Mouse (Mus musculus) layer of hippocampus, adult 11-12 months (tissue): Measurements from ENCODE around the gene Npepl1.
A peak's percentile ranks its signal among the peaks of the same experiment; 100 is the strongest.

Experiments used
- DNase-seq: peaks from one replicate; pipeline ENCODE4 v3.0.0; 2022; ENCODE audit warnings: low spot score

The Npepl1 gene

DNA sequence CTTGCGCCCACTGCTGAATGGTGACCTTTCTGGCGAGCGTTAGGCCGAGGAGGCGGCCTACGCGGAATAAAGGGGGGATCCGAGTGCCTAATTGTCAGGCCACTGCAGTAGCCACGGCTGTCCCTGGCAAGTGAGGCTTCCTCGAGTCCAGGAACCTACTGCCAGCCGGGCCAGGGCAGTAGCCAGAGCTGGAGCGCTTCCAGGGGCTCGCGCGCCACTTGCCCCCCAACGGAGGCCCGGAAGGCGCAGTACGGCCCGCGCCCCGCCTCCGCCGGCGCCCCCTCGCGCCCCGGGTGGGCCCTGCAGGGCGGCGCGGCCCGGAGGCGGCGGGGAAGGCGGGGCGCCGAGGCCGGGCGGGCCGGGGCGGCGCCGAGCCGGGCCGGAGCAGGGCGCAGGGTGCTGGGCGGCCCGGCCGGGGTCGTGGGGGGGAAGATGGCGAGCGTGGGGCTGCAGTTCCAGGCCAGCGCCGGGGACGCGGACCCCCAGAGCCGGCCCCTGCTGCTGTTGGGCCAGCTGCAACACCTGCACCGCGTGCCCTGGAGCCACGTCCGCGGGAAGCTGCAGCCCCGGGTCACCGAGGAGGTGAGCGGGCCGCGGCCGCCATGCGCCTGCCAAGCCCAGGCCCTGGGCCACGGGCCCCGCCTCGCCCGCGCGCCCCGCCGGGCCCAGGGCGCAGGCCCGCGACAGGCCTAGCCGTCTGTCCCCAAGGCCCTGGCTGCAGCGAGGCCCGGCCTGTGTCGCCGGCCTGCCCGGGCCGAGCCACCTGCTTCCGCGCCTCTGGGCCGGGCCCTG lies at the start of gene Npepl1:
Gene Npepl1, plus strand, starts transcription at position 359 of the 792 bp plus-strand sequence.
- DNase-seq: peak; percentile 66

DNA sequence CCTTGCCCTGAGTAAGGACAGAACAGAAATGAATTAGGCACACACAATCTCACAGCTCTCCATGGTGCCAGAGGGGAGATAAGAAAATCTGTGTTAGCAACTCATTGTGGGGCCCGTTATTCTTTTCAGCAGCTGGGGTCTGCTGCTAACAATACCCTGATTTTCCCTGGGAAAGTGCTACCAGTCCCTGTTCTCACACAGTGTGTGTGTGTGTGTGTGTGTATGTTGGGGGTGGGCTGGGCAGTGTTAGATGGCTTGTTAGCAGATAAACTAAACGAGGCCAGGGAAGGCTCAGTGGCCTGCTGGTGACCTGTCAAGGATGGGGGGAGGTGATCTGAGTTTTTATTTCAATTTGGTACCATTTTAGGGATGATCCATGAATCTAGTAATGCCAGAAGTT lies 48.9 kb upstream of the Npepl1 start:
- no peak for DNase-seq

DNA sequence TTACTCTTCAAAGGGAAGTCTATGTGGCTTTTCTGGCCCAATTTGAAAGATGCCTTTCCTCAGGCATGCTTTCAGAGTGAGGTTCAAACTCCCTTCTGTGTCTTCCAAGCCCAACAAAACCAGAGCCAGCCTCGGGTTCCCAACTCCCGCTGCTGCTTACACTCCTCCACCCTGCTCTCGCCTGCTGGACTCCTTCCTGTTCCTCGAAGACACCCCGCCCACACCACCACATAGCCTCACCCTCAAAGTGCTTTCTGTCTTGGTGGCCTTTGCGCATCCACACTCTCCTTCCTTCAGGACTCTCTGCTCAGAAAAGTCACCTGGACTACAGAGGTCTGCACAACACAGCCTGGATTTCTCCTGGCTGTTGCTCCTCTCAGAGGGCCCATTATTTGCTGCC lies 47.1 kb upstream of the Npepl1 start:
- no peak for DNase-seq

DNA sequence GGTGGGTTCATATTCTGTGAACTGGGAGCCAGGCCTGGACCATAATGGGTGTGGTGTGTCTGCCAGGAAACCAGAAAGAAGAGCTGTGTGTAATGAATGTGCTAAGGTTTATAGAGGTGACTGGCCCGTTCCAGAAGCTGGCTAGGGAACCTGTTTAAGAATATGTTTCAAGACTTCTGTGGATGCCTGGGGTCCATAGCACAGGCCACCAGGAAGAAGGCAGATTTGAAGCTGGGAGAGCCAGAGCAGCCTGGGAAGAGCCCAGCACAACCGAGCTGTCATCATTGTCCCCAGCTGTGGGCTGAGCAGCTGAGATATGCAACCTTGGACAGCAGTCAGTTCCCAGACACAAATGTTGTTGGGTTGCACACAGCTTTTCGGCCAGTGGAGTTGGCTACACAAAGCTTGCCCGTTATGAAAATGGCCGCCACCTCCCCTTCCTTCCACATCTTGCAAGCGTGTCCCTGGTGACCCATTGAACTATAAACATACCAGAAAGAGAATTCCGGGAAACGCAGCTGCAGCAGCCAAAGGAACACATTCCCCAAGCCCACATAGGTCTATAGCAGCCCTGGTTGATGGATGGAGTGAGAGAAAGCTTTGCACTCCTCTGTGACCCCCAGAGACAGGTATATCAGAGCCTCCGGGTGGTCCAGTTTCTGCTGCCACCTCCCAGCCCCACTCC lies 46.5 kb upstream of the Npepl1 start:
- DNase-seq: no peak

DNA sequence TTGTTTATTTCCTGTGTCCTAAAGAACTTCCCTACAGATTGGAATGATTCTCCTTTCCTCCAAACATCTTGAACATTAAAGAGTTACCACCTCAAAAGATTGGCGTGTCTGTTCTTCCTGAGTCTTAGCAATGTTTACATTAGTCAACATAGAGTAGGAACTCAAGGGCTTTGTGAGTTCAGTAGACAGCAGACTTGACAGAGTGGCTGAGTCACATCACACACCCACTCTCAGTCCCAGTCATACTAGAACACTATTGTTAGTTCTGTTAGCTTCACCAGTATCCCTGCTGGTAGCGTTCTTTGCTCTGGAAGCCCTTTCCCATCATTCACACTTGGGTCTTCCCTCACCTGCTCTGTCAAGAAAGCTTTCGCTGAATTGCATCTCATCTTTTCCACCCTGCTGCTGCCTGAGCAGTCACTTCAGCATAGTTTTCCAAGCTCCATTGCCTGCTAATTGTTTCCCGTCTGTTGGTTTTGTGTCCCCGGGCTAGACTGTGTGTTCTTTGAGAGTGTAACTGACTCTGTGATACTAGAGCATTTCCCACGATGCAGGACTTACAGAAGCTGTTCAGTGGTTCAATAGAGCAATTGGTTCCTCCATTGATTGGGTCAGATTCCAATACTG lies 42.2 kb upstream of the Npepl1 start:
- no peak for DNase-seq

DNA sequence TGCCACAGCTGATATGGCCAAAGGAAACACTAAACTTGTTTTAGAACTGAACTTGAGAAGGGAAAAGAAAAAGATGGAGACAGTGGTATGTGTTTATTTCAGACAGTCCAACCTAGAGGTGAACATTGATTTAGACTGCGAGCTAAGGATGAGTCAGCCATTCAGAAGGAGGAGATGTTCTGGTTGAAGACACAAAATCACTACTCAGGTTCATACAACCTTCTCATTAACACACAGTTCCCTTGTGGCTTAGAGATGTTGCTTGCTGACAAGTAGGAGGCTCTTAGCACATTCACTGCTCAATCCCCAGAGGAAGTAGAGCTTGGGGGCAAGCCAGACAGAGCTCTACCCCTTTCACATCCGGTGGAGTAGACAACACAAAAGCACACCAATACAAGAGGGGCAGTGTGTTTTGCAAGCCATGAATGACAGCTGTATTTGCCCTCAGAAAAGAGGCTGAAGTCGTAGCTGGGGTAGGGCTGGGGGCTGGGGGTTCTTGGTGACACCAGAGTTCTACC lies 40.6 kb upstream of the Npepl1 start:
- DNase-seq: no peak

DNA sequence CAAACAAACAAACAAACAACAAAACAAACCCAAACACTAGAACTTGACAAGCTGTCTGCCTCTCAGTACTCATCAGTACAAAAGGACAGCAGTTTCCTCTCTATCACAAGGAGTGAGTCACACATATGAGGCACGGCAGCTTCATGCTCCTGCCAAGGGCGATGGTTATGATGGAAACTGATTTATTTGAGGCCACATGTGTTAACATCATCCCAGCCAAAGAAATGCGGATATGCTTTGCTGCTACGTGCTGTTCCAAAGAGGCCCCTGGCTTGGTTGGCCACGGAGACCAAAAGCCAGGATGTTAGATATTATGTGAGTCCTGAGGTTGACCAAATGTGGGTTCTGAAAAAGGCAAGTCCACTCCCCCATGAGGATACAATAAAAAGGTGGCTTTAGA lies 38.7 kb upstream of the Npepl1 start:
- no peak for DNase-seq

DNA sequence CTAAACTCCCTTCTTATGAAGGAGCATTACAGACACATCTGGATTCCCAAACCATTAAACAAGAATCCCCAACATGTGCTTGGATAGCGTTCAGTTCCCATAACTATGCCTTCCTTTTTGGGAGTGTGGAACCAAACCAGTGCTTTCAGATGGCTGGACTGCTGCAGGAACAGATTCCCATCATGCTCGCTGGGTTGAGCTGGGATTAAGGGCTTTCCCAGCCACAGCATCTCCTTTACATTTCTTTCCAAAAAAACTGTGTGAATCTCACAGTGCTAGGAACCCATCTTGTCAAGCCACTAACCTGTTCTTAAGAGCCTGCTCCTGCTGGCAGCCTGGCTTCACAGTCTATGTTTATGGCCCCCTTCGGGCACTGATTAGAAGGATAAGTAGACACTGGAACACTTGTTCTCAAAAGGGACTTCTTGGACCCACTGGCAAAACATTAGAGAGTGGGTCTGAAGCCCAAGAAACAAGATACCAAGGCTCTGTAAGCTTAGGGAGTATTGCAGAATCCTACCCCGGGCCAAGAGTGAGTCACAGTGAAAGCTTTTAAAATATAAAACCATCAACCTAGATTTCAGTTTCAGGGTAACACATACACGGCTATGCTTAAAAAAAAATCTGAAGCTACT lies 36.9 kb upstream of the Npepl1 start:
- no peak for DNase-seq

DNA sequence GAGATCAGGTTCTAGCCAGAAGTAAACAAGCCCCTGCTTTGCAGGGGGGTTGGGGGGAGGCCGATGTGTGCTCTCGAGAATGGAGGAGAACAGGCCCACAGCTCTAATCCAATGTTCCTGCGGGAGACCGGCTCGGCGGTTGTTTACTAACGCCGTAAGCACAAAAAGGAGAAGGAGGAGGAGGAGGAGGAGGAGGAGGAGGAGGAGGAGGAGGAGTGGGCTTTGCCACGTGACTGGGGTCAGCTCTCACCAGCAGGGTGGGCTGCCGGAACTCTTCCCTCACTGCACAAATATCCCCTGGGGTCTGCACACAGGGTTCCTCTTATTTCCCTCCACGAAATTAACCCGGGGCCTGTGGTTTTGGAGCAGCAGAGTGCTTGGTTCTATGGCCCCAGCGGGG lies 35.5 kb upstream of the Npepl1 start:
- DNase-seq: no peak

DNA sequence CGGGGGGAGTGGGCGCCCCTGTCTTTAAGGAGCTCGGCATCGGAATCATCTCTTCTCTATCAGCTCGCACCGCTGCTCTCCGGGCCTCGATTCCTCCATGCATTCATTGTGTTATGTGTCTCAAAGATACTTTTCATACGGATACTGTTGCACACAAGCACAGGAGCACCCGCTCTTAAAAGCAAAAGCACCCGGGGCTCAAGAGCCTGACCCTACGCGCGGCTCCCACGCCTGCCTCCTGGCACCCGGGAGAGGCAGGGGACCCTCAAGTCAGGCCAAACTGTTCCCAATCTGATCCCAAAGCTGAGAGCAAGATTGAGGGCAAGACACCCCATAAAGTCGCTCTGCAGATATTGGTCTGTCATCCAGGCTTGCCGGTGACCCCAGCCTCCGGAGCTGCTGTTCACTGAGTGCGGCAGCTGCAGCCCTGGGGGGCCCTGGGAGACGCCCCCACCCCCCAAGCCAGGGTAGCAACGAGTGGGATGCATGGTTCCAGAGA lies 35.0 kb upstream of the Npepl1 start:
- DNase-seq: peak; percentile 15

DNA sequence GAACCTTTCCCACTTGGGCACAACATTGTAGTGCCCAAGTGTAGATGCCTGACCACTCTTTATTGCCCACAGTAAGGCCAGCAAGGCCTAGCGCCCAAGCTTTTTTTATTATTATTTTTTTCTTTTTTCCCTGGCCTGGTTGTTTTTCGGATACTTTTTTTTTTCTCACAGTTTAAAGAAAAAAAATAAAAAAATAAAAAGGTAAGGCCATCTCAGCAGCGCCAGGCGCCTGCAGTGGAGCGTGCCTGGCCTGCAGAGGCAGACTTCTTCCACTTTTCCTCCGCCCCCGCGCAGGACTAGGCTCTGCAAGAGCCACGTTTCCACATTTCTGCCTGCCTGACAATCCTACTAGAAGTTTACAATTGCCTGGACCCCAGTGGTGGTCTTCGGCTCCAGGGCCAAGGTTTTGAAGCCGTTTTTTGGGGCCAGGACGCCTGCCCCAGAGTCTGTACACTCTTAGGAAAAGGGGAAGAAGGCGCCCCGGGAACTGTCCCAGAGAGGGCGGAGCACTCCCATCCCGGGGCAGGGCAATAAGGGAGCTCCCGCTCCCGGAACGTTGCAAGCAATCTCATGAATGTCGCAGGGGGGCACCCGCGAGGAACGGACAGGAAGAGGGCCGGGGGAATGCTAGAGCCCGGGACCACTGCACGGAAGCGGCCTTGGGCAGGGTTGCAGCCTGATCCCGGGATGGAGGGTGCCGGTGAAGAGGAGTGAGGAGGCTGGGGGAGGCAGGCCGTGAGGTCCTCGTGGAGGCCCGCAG lies 34.3 kb upstream of the Npepl1 start, which contains the start of gene Stx16:
Gene Stx16, plus strand, starts transcription at position 636 of the 760 bp plus-strand sequence.
- DNase-seq: peak; percentile 94

DNA sequence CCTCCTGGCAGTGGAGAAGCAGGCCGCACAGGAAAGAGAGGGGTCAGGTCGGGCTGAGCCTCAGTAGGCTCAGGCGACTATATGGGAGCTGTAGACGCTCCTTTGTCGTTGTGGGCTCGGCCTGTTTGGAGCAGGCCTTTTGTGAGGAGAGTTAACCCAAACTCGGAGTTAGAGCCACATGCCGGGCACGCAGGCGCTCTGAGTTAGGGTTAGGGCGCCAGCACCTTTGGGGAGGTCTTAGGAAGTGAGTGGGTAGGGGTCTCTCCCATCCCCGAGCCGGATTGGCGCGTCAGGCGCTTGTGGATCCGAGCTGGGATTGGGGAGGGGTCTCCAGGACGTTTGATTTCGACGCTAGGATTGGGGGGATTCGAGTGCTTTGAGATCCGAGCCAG lies 33.7 kb upstream of the Npepl1 start:
- DNase-seq: peak; percentile 12

DNA sequence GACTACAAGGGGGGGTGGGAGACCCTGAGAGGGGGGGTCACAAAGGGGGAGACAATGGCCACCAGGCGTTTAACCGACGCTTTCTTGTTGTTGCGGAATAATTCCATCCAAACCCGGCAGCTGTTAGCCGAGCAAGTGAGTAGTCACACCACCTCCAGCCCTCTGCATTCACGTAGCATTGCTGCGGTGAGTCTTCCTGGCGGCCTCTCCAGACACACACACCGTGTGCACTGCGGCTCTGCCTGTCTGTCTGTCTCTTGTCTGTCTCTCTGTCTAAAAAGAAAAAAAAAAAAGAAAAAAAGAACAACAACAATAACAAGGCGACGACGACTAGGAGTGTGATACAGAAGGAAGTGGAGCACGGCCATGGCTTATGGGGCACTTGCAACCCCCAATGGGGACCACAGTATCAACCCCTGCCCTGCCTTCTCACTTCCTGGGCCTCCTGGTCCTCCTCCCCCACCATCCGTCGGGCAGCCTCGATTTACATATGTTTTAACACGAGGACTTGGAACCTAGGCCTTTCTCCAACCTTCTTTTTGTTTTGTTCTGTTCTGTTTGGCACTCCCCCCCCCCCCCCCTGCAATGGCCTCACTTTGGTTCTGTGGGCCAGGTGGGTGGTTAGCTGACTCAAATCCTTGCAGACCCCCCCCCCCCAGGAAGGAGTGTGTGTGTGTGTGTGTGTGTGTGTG lies 33.0 kb upstream of the Npepl1 start:
- no peak for DNase-seq

DNA sequence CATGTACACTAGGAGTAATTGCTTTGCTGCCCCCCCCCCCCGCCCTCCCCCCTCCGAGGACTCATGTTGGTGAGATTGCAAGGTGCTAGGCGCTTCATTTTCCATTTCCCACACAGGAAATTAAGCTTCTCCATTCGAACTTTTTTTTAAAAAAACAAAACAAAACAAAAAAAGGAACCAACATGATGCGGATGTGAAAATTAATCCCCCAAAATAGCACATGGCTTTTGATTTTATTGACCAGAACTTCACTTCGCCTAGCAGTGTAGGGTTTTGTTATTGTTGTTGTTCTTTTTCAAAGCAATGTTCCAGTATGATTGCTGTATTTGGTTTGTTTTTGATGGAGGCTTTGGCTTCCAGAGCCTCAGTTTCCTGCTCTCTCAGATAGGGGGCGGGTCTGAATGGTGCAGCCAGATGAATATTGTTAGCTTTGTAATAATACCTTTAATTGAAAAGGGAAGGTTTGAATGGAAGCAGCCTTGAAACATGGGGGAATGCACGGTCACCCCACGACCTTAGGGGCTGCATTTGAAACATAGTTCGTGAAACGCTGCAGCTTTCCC lies 32.3 kb upstream of the Npepl1 start:
- no peak for DNase-seq

DNA sequence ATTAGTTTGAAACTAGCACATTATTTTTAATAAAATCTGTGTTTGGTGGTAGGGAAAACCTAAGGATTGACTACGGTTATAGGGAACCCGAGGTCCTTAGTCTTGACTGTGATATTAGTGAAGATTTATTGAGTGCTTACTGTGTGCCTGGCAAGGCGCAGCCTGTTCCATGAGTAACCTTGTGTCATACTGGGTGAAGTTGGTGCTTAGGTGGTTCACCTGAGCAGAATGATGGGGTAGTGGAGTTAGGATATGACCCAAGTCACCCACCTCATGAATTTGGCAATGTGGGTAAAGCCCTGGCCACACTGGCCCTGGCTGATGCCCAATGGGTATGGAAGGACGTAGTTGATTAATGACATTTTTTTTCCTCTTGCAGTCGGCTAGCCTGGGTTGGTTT lies 28.3 kb upstream of the Npepl1 start:
- DNase-seq: no peak

DNA sequence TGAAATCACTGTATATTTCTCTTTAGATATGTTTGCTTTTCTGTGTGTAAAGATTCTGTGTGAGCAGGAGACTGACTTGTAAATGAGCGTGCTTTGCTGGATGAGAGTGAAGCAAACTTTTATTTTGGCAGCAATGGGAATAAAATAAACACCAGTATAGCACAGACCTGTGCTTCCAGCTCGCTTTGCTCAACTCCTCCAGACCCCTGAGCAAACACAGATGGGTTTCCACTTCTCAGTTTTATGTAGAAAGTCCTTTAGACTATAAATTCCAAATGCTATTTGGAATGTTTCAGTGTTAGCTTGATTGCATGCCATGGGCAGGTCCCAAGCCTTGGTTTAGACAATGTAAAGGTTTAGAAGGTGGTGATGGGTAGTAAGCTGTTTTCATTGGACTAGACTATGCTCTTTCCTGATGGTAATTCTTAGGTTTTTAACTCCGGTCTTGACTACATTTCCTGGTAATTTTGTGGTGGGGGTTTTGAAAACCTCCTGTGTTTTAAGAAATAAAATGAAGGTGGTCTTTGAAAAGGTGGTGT lies 27.7 kb upstream of the Npepl1 start:
- DNase-seq: no peak

DNA sequence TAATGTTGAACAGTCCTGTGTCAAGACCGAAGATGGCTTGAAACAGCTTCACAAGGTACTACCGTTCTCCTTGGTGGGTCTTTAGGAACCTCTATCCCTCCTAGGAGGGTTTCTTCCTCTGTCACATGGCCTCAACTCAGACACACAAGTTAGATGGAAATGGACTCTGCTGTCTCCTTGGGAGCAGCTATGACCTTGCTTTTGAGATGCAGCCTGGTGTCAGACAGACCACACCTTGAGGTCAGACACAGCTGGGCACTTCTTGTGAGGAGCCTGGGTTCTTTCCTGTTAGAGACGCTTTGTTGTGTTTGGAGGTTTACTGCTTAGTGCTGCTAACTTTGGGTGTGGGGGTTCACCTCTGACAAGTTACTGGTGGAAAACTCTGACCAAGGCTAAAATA lies 15.1 kb upstream of the Npepl1 start:
- no peak for DNase-seq

DNA sequence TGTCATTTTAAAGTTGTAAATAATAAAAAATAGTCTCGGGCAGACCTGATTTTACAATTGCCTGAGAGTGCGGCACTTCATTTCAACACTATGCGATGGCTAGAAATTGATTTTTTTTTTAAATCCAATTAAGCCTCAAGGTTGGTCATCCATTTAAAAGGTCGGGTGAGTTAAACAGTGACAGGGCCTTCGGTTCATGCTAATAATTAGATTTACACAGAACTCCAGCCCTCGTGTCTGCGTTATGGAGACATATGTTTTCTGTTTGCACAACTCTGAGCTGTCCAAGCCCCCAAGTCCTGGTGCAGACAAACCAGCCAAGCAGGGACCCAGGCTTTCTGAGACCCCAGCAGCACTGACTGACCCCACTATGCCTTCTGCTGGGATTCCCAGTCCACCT lies 7.8 kb upstream of the Npepl1 start:
- no peak for DNase-seq

DNA sequence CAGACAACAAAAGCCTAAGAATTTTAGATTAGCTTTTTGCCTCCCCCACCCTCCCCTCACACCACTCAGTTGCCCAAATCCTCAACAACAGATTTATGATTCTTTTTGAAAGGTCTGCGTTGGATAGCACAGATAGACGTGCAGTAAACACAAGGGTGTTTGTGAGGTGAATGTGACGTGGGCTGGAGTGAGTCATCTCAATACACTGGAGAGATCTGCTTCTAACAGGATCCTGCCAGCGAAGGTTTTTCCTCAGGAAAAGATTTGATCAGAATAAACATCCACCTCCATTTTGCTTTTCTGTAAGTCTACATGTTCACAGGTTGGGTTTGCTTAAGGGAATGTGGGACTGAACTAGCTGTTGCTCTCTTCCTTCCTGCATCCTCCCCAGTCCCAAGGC lies 6.6 kb upstream of the Npepl1 start:
- no peak for DNase-seq

DNA sequence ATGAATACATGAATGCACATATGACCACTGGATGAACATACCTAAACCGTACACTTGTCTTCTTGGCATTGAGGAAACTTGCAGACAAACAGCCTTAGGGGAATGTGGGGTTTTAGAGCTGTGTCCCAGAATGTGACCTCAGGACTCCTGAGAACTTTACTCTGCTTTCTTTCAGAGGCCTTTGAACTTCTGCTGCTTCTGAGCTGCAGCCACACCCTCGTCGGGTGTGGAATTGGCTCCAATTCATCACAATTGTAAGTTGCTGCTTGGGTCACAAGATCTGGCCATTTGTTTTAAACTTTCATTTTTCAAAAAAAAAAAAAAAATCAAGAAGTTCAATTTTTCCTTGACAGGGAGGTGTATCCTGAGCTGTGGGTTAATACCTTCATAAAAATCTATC lies 2.8 kb upstream of the Npepl1 start:
- DNase-seq: no peak
